Mouse (Mus musculus) A20 (cell line): Measurements from ENCODE around the gene Disp2.
A peak's percentile ranks its signal among the peaks of the same experiment; 100 is the strongest.

Source experiments
- DNase-seq: peaks from one replicate; pipeline ENCODE4 v3.0.0-alpha.2; 2011; ENCODE audit warnings: low read depth, low spot score

The Disp2 gene

GRCm38 (mm10) chr2:118786525-118786924 lies 7.0 kb downstream of the Disp2 start:
- DNase-seq: no peak

- no peak for DNase-seq
Measured at GRCm38 (mm10) chr2:118789501-118789900, 10.0 kb downstream of the Disp2 start.

GRCm38 (mm10) chr2:118790221-118790550 lies 10.7 kb downstream of the Disp2 start:
- DNase-seq: no peak

- peak; percentile 52 for DNase-seq
Measured at GRCm38 (mm10) chr2:118790551-118791525, 11.3 kb downstream of the Disp2 start.

GRCm38 (mm10) chr2:118791591-118792258 lies 12.2 kb downstream of the Disp2 start:
- DNase-seq: no peak

GRCm38 (mm10) chr2:118792259-118792613 lies 12.7 kb downstream of the Disp2 start:
- DNase-seq: no peak

GRCm38 (mm10) chr2:118793636-118794035 lies 14.1 kb downstream of the Disp2 start:
- no peak for DNase-seq

GRCm38 (mm10) chr2:118802542-118803118 lies 23.1 kb downstream of the Disp2 start:
- no peak for DNase-seq

GRCm38 (mm10) chr2:118804474-118804873 lies 25.0 kb downstream of the Disp2 start:
- peak; percentile 89 for DNase-seq

GRCm38 (mm10) chr2:118805137-118805536 lies 25.6 kb downstream of the Disp2 start:
- DNase-seq: no peak

GRCm38 (mm10) chr2:118805756-118806155 lies 26.2 kb downstream of the Disp2 start:
- no peak for DNase-seq

- no peak for DNase-seq
Measured at GRCm38 (mm10) chr2:118806860-118807259, 27.3 kb downstream of the Disp2 start.

- DNase-seq: no peak
Measured at GRCm38 (mm10) chr2:118810861-118811260, 31.3 kb downstream of the Disp2 start.

GRCm38 (mm10) chr2:118812724-118813123 lies 33.2 kb downstream of the Disp2 start:
- no peak for DNase-seq

- DNase-seq: peak; percentile 92
Measured at GRCm38 (mm10) chr2:118813981-118814836, 34.7 kb downstream of the Disp2 start, which contains the start of gene Knstrn. TSS of gene Knstrn (plus strand) at chr2:118814003.

- DNase-seq: no peak
Measured at GRCm38 (mm10) chr2:118822800-118823199, 43.3 kb downstream of the Disp2 start.

- no peak for DNase-seq
Measured at GRCm38 (mm10) chr2:118824396-118824795, 44.9 kb downstream of the Disp2 start.

- no peak for DNase-seq
Measured at GRCm38 (mm10) chr2:118829096-118829495, 49.6 kb downstream of the Disp2 start.

- no peak for DNase-seq
Measured at GRCm38 (mm10) chr2:118834061-118834460, 54.5 kb downstream of the Disp2 start.

GRCm38 (mm10) chr2:118835115-118835514 lies 55.6 kb downstream of the Disp2 start:
- DNase-seq: no peak

GRCm38 (mm10) chr2:118838330-118838729 lies 58.8 kb downstream of the Disp2 start:
- DNase-seq: no peak
